Mouse (Mus musculus) lung, postnatal 4 days (tissue): Measurements from ENCODE around the gene Clasp1.
"Not testable (repeated sequence)": the region's sequence is repeated elsewhere in the genome, so short reads cannot be mapped to it uniquely, and the experiment has no call there.

ENCODE experiments used
- DNase-seq, 2 experiments: peaks; one replicate each; pipeline ENCODE4 v3.0.0; 2021

Gene Clasp1

GRCm38 (mm10) chr1:118597475-118598213, 208.8 kb downstream of the Clasp1 start:
- no peak for DNase-seq

GRCm38 (mm10) chr1:118598339-118598738, 209.5 kb downstream of the Clasp1 start:
- DNase-seq: no peak

GRCm38 (mm10) chr1:118613631-118614183, 224.8 kb downstream of the Clasp1 start:
- DNase-seq: no peak

GRCm38 (mm10) chr1:118621055-118621454, 232.2 kb downstream of the Clasp1 start:
- not testable (repeated sequence) for DNase-seq

GRCm38 (mm10) chr1:118622857-118623256, 234.0 kb downstream of the Clasp1 start:
- DNase-seq: no peak

GRCm38 (mm10) chr1:118625461-118625860, 236.6 kb downstream of the Clasp1 start:
- no peak for DNase-seq

- no peak for DNase-seq
Observed at GRCm38 (mm10) chr1:118625921-118626320, 237.1 kb downstream of the Clasp1 start.

GRCm38 (mm10) chr1:118626452-118626851, 237.6 kb downstream of the Clasp1 start:
- DNase-seq: no peak

GRCm38 (mm10) chr1:118627781-118628464, 239.1 kb downstream of the Clasp1 start, which contains the start of gene Tfcp2l1:
TSS of gene Tfcp2l1 (plus strand) at chr1:118627945.
- DNase-seq: peak; percentile 90

GRCm38 (mm10) chr1:118633415-118633980, 244.6 kb downstream of the Clasp1 start:
- DNase-seq: no peak

- no peak for DNase-seq
Observed at GRCm38 (mm10) chr1:118642296-118642999, 253.6 kb downstream of the Clasp1 start.

- DNase-seq: peak; percentile 26 to 69
Observed at GRCm38 (mm10) chr1:118643138-118643979, 254.5 kb downstream of the Clasp1 start.

GRCm38 (mm10) chr1:118645701-118646100, 256.8 kb downstream of the Clasp1 start:
- no peak for DNase-seq

- DNase-seq: peak; percentile 25 to 62
Observed at GRCm38 (mm10) chr1:118648015-118648414, 259.2 kb downstream of the Clasp1 start.

GRCm38 (mm10) chr1:118649933-118650770, 261.3 kb downstream of the Clasp1 start:
- DNase-seq: peak; percentile 63 to 68

GRCm38 (mm10) chr1:118650771-118651080, 261.9 kb downstream of the Clasp1 start:
- no peak for DNase-seq

GRCm38 (mm10) chr1:118658716-118659115, 269.9 kb downstream of the Clasp1 start:
- DNase-seq: no peak

- no peak for DNase-seq
Observed at GRCm38 (mm10) chr1:118660880-118661465, 272.1 kb downstream of the Clasp1 start.
